Mouse (Mus musculus) splenic B cell, adult 2 months (primary cell): ENCODE results near the gene Ap5b1.

Source experiments
- DNase-seq: peaks from one replicate; pipeline ENCODE4 v3.0.0-alpha.2; 2011; ENCODE audit warnings: low read depth, low spot score
- H3K27me3 ChIP-seq: 2 replicates; pipeline ENCODE4 v1.6.1; 2012; ENCODE audit warnings: mild to moderate bottlenecking, low read length, moderate library complexity, mixed read lengths; ENCODE audit not compliant: control insufficient read depth, poor library complexity, insufficient read depth, severe bottlenecking
- H3K36me3 ChIP-seq: 2 replicates; pipeline ENCODE4 v1.6.1; 2012; ENCODE audit warnings: mild to moderate bottlenecking, low read length, moderate library complexity, mixed read lengths; ENCODE audit not compliant: control insufficient read depth, poor library complexity, insufficient read depth, severe bottlenecking

Gene Ap5b1

GRCm38 (mm10) chr19:5579971-5580370 is 12.1 kb downstream of the Ap5b1 start:
- Histone ChIP-seq H3K27me3 (no peaks in the 10 kb centered on the region), H3K36me3 (no peaks in the 10 kb centered on the region)
- DNase-seq: no peak

GRCm38 (mm10) chr19:5580776-5581175 is 13.0 kb downstream of the Ap5b1 start:
- H3K36me3 ChIP-seq: no peaks in the 10 kb centered on the region
- no peaks in the 10 kb centered on the region for H3K27me3 ChIP-seq
- no peak for DNase-seq

GRCm38 (mm10) chr19:5581995-5582394 is 14.2 kb downstream of the Ap5b1 start:
- DNase-seq: no peak
- H3K27me3 ChIP-seq: no peaks in the 10 kb centered on the region
- no peaks in the 10 kb centered on the region for H3K36me3 ChIP-seq

GRCm38 (mm10) chr19:5589159-5589558 is 21.3 kb downstream of the Ap5b1 start:
- no peaks in the 10 kb centered on the region for H3K27me3 ChIP-seq
- no peak for DNase-seq

GRCm38 (mm10) chr19:5591888-5592287 is 24.1 kb downstream of the Ap5b1 start:
- Histone ChIP-seq H3K27me3 (no peaks in the 10 kb centered on the region), H3K36me3 (no peaks in the 10 kb centered on the region)
- no peak for DNase-seq

More at GRCm38 (mm10) chr19:5589159-5589558, 21.3 kb downstream of the Ap5b1 start:
- no peaks in the 10 kb centered on the region for H3K36me3 ChIP-seq

- no peak for DNase-seq
- Histone ChIP-seq H3K36me3 (no peaks in the 10 kb centered on the region), H3K27me3 (no peaks in the 10 kb centered on the region)
Observed at GRCm38 (mm10) chr19:5599224-5599623, 31.4 kb downstream of the Ap5b1 start.

GRCm38 (mm10) chr19:5601752-5602541 is 34.1 kb downstream of the Ap5b1 start, which contains the start of gene Rnaseh2c:
Gene Rnaseh2c, plus strand, starts transcription at chr19:5601873.
- peak; percentile 86 for DNase-seq
- no peaks in the 10 kb centered on the region for H3K27me3 ChIP-seq

GRCm38 (mm10) chr19:5603664-5604063 is 35.8 kb downstream of the Ap5b1 start:
- H3K27me3 ChIP-seq: no peaks in the 10 kb centered on the region
- H3K36me3 ChIP-seq: peaks cover 17% of the 10 kb centered on the region
- DNase-seq: no peak

More at GRCm38 (mm10) chr19:5601752-5602541, 34.1 kb downstream of the Ap5b1 start, which contains the start of gene Rnaseh2c:
- peaks cover 6% of the 10 kb centered on the region for H3K36me3 ChIP-seq

GRCm38 (mm10) chr19:5605126-5605525 is 37.3 kb downstream of the Ap5b1 start:
- DNase-seq: no peak
- H3K36me3 ChIP-seq: peaks cover 17% of the 10 kb centered on the region
- H3K27me3 ChIP-seq: no peaks in the 10 kb centered on the region

- no peak for DNase-seq
- Histone ChIP-seq H3K36me3 (peaks cover 17% of the 10 kb centered on the region), H3K27me3 (no peaks in the 10 kb centered on the region)
Observed at GRCm38 (mm10) chr19:5606196-5606595, 38.4 kb downstream of the Ap5b1 start.

GRCm38 (mm10) chr19:5607705-5608410 is 40.0 kb downstream of the Ap5b1 start:
- no peak for DNase-seq
- H3K36me3 ChIP-seq: peaks cover 17% of the 10 kb centered on the region
- H3K27me3 ChIP-seq: no peaks in the 10 kb centered on the region

GRCm38 (mm10) chr19:5608707-5609106 is 40.9 kb downstream of the Ap5b1 start:
- no peak for DNase-seq
- Histone ChIP-seq H3K27me3 (no peaks in the 10 kb centered on the region), H3K36me3 (peaks cover 17% of the 10 kb centered on the region)

GRCm38 (mm10) chr19:5609171-5609546 is 41.3 kb downstream of the Ap5b1 start:
- no peaks in the 10 kb centered on the region for H3K27me3 ChIP-seq
- no peak for DNase-seq
- peaks cover 17% of the 10 kb centered on the region for H3K36me3 ChIP-seq

GRCm38 (mm10) chr19:5609547-5610404 is 42.0 kb downstream of the Ap5b1 start, which contains the start of gene Kat5:
Gene Kat5, minus strand, starts transcription at chr19:5610237.
- DNase-seq: peak; percentile 91
- peaks cover 17% of the 10 kb centered on the region for H3K36me3 ChIP-seq
- H3K27me3 ChIP-seq: no peaks in the 10 kb centered on the region
